Mouse (Mus musculus) heart, postnatal 0 days (tissue): Measurements from ENCODE around the gene Neurl1a. TPM values are rescaled to one million over a fixed set of nuclear protein-coding genes. Genes with fewer than 3 reads are reported as not detected.

ENCODE experiments used
- ATAC-seq: fragments of 200-750 bp; cut with Nextera tagmentation; 2 replicates; pipeline ENCODE4 v1.8.0; 2017; ENCODE audit warnings: low read depth, moderate number of reproducible peaks, moderate library complexity; ENCODE audit not compliant: insufficient read depth
- DNase-seq: peaks from one replicate; pipeline ENCODE4 v3.0.0-alpha.2; 2016; ENCODE audit warnings: low spot score
- H3K27ac ChIP-seq: fragments of 300-500 bp; sonication (generic); 2 replicates; pipeline ENCODE4 v1.5.1; 2014; ENCODE audit warnings: low read depth, mild to moderate bottlenecking
- H3K27me3 ChIP-seq: fragments of 300-500 bp; sonication (generic); 2 replicates; pipeline ENCODE4 v1.6.1; 2014; ENCODE audit warnings: low read length, mixed read lengths; ENCODE audit not compliant: control insufficient read depth, insufficient read depth
- H3K36me3 ChIP-seq: fragments of 300-500 bp; sonication (generic); replicated peaks from 2 replicates; pipeline ENCODE4 v1.6.1; 2014; ENCODE audit warnings: low read length, mixed read lengths; ENCODE audit not compliant: control insufficient read depth, insufficient read depth
- H3K4me1 ChIP-seq: fragments of 300-500 bp; sonication (generic); 2 replicates; pipeline ENCODE4 v1.6.1; 2014; ENCODE audit warnings: antibody characterized with exemption; ENCODE audit not compliant: control insufficient read depth, insufficient read depth
- H3K4me2 ChIP-seq: fragments of 300-500 bp; sonication (generic); 2 replicates; pipeline ENCODE4 v1.6.1; 2014; ENCODE audit warnings: low read depth, mild to moderate bottlenecking, low read length, moderate library complexity
- H3K4me3 ChIP-seq: fragments of 300-500 bp; sonication (generic); 2 replicates; pipeline ENCODE4 v1.5.1; 2014; ENCODE audit warnings: low read depth, low read length
- H3K9ac ChIP-seq: fragments of 300-500 bp; sonication (generic); replicated peaks from 2 replicates; pipeline ENCODE4 v1.6.1; 2014; ENCODE audit warnings: low read depth, low read length, mixed read lengths
- H3K9me3 ChIP-seq: fragments of 300-500 bp; sonication (generic); replicated peaks from 2 replicates; pipeline ENCODE4 v1.6.1; 2016; ENCODE audit warnings: low read length; ENCODE audit not compliant: control insufficient read depth
- CTCF ChIP-seq: IDR thresholded peaks from 2 replicates; pipeline ENCODE4 v1.5.1; 2016; ENCODE audit warnings: antibody characterized with exemption, control low read depth, low read depth
- EP300 ChIP-seq: IDR thresholded peaks from 2 replicates; pipeline ENCODE4 v1.6.1; 2016; ENCODE audit warnings: antibody characterized with exemption, low read depth
- WGBS: fragments of 180-500 bp; shearing (Covaris S2); extraction: QIAGEN DNeasy Blood & Tissue Kit; methylation state at CpG from one replicate; pipeline ENCODE4 v1.1.7; 2014; 5-methylcytosine and 5-hydroxymethylcytosine counted together
- polyA plus RNA-seq: library from polyadenylated mRNA; unstranded; fragments of >200 nt; fragmentation: Nextera tagmentation; extraction: Ambion mirVana; gene quantifications from 2 replicates; pipeline ENCODE4 v1.2.1, GENCODE M21; 2015
- total RNA-seq: library from RNA; depleted of rRNA; stranded (reverse); fragments of >200 nt; gene quantifications from 2 replicates; pipeline ENCODE4 v1.2.3, GENCODE M21; 2014; ENCODE audit warnings: low replicate concordance

The Neurl1a gene
- total and polyA plus RNA-seq, 2 experiments from 2014 or later, result 0.27 to 1.8 TPM

- Histone ChIP-seq H3K4me3 (no peak overlapping the region), H3K4me2 (no peak overlapping the region), H3K36me3 (no peaks in the 10 kb centered on the region), H3K9me3 (0 out of 2 replicates have a peak, but pooled peaks cover 1% of the 10 kb centered on the region), H3K4me1 (no peaks in the 10 kb centered on the region), H3K9ac (no peak overlapping the region), H3K27me3 (peaks cover 6% of the 10 kb centered on the region; the same call in 1 of the 2 replicates), H3K27ac (no peak overlapping the region)
- WGBS, result 42% methylated on average over 15 of the region's 15 CpGs
- DNase-seq (no peak), ATAC-seq (no peak)
- TF ChIP-seq EP300, result no peak
- no peak for TF ChIP-seq CTCF
Measured at GRCm38 (mm10) chr19:47186514-47187275, 8.1 kb downstream of the Neurl1a start.

- Histone ChIP-seq H3K4me3 (no peak overlapping the region), H3K36me3 (no peaks in the 10 kb centered on the region), H3K27ac (no peak overlapping the region), H3K9me3 (no peaks in the 10 kb centered on the region), H3K27me3 (0 out of 2 replicates have a peak, but pooled peaks cover 5% of the 10 kb centered on the region), H3K4me1 (no peaks in the 10 kb centered on the region), H3K4me2 (no peak overlapping the region), H3K9ac (no peak overlapping the region)
- WGBS, result 61% methylated on average over 11 of the region's 11 CpGs
- DNase-seq (no peak), ATAC-seq (peak; percentile 36; the same call in 1 of the 2 replicates)
- TF ChIP-seq CTCF, result no peak
- TF ChIP-seq EP300, result no peak
Measured at GRCm38 (mm10) chr19:47188515-47189128, 10.0 kb downstream of the Neurl1a start.

GRCm38 (mm10) chr19:47192158-47192557 lies 13.5 kb downstream of the Neurl1a start:
- H3K4me2 ChIP-seq, result no peak overlapping the region
- TF ChIP-seq CTCF (no peak), EP300 (no peak)
- 91% methylated on average over 5 of the region's 5 CpGs for WGBS
- no peaks in the 10 kb centered on the region for H3K9me3 ChIP-seq
- no peak overlapping the region for H3K4me3 ChIP-seq
- no peak overlapping the region for H3K27ac ChIP-seq
- no peaks in the 10 kb centered on the region for H3K27me3 ChIP-seq
- H3K36me3 ChIP-seq, result no peaks in the 10 kb centered on the region
- no peaks in the 10 kb centered on the region for H3K4me1 ChIP-seq
- H3K9ac ChIP-seq, result no peak overlapping the region
- DNase-seq, result no peak
- no peak for ATAC-seq

GRCm38 (mm10) chr19:47198671-47199350 lies 20.2 kb downstream of the Neurl1a start:
- H3K4me3 ChIP-seq, result no peak overlapping the region

GRCm38 (mm10) chr19:47201972-47202371 lies 23.4 kb downstream of the Neurl1a start:
- H3K27ac ChIP-seq, result no peak overlapping the region
- no peaks in the 10 kb centered on the region for H3K9me3 ChIP-seq
- H3K4me2 ChIP-seq, result no peak overlapping the region
- WGBS, result 61% methylated on average over 12 of the region's 12 CpGs
- H3K9ac ChIP-seq, result no peak overlapping the region
- DNase-seq (no peak), ATAC-seq (no peak)
- H3K27me3 ChIP-seq, result no peaks in the 10 kb centered on the region
- no peak overlapping the region for H3K4me3 ChIP-seq
- H3K4me1 ChIP-seq, result no peaks in the 10 kb centered on the region
- TF ChIP-seq EP300 (no peak), CTCF (no peak)
- no peaks in the 10 kb centered on the region for H3K36me3 ChIP-seq

More at GRCm38 (mm10) chr19:47198671-47199350, 20.2 kb downstream of the Neurl1a start:
- no peak for ATAC-seq
- Histone ChIP-seq H3K36me3 (no peaks in the 10 kb centered on the region), H3K27ac (no peak overlapping the region), H3K4me1 (no peaks in the 10 kb centered on the region), H3K9me3 (no peaks in the 10 kb centered on the region), H3K9ac (no peak overlapping the region), H3K4me2 (no peak overlapping the region), H3K27me3 (no peaks in the 10 kb centered on the region)
- DNase-seq, result no peak
- TF ChIP-seq CTCF (no peak), EP300 (no peak)
- WGBS, result 81% methylated on average over 13 of the region's 13 CpGs
